Mouse (Mus musculus) heart, adult 9 months (tissue): ENCODE data around the gene Adad2.

Source experiments
- DNase-seq, 2 experiments: peaks; one replicate each; pipeline ENCODE4 v3.0.0; 2022; ENCODE audit warnings: low spot score in 2 of 2

Gene Adad2

GRCm38 (mm10) chr8:119616811-119617210, 4.3 kb downstream of the Adad2 start:
- DNase-seq = no peak

DNA sequence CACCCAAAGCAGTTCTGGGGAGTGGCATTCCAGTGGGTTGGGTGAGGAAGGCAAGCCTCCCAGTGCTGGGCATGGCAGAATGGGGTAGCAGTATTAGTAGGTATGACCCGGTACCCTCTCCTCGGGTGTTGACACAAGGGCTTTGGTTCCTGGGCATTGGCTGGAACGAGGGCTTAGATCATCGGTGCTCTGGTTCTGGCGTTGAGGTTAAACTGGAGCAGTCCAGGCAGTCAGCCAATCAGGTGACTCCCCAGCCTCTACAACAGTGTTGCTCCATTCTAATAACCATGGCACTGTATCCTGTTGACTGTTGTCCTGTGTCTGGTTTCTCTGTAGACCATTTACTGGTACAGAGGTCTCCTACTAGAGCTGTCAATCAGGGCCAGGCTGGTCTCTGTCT, 5.0 kb downstream of the Adad2 start:
- DNase-seq = peak; percentile 24 to 39

DNA sequence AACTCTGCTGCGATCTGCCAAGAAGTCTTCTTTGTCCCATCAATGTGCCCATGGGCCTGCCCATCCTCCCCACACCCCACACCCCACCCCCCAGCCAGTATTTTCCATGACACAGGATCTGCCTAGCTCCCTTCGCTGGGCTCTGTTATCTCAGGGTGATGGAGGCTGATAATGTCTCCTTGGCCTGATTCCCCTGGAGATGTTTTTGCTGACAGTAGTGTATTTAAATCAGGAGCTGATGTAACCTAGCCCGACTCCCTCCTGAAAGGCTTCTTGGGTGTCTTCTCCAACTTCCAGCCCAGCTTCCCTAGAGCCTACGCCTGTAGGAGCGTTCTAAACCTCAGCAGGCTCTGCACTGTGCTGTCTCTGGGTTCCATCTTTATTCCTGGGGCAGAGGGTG, 6.3 kb downstream of the Adad2 start:
- no peak for DNase-seq

DNA sequence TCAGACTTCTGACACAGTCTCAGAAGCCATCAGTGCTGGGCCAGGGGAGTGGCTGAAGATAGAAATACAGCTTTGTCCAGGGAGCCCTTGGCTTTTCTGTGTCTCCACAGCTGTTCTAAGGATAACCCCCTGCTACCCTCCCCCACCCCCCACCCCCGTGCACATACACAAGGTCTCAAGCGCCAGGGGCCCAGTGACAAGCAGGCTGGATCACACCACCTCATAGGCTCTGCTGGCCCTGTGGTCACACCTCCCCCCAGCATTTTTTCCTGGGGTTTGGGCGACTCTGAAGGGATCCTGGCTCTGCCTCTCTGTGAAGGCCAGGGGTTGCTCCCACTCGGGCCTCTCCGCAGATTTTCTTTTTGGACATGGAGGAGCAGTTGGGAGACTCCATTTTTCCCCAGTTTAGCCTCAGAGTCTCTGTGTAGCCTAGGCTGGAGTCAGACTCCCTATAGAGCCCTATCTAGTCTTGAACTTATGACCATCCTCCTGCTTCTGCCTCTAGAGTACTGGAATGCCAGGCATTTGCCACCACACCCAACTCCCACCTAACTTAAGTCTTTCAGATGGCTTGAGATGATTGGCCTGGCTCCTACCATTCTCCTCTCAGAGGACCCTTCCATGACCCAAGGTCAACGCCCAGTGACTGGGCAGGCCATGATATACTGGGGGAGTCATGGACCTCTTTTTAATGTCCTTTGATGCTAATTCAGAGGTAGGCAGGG, 7.7 kb downstream of the Adad2 start:
- DNase-seq = no peak

- DNase-seq = peak; percentile 21 to 24
Observed at GRCm38 (mm10) chr8:119620848-119621465, 8.4 kb downstream of the Adad2 start.

DNA sequence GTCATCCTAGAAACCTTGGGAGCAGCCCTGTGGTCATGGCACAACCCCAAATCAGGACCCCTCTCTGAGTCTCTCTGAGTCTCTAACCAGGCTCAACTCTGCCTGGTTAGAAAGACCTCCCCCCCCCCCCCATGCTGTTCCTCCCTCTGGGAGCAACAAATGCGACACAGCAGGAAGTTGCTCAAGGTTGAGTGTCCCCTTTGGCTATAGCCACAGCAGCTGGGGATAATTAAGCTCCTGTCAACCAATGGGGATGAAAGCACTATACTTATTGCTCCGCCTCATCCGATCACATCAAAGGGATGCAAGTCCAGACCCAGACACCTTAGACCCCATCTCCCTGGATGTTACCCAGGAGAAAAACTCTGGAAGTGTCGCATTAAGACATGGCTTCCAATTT, 10.0 kb downstream of the Adad2 start:
- no peak for DNase-seq

GRCm38 (mm10) chr8:119623061-119623460, 10.5 kb downstream of the Adad2 start:
- no peak for DNase-seq

- no peak for DNase-seq
Observed at GRCm38 (mm10) chr8:119623744-119624143, 11.2 kb downstream of the Adad2 start.

DNA sequence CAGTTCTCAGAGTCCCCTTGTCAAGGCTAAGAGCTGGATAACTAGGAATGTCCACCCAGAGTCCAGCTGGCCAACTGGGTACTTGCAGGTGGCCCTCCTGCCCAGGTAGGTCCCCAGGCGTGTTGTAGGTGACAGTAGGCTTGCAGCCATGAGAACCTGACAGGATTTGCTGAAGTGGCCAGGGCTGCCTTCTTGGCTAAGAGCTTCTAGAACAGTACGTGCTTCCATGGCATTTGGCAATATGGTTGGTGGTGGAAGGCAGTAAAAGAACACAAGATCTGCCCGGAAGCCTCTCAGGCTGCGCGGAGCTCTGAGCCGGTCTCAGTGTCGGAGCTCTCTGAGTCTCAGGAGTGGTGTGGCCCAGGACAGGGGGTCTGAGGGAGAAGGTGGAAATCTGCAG, 12.4 kb downstream of the Adad2 start:
- DNase-seq = no peak

DNA sequence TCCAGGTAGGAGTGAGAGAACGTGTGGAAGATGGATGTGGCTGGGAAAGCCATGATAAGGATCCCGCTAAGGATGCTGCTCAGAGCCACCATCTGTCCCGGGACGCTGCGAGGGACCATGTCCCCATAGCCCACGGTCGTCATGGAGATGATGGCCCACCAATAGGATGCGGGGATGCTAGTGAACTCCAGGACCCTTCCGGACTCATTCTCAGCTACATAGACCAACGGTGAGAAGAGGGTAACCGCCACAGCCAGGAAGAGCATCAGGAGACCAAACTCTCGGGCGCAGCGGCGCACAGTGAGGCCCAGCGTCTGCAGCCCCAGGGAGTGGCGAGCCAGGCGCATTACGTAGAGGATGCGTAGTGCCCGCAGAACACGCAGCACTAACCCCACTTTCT, 13.2 kb downstream of the Adad2 start:
- DNase-seq = no peak

DNA sequence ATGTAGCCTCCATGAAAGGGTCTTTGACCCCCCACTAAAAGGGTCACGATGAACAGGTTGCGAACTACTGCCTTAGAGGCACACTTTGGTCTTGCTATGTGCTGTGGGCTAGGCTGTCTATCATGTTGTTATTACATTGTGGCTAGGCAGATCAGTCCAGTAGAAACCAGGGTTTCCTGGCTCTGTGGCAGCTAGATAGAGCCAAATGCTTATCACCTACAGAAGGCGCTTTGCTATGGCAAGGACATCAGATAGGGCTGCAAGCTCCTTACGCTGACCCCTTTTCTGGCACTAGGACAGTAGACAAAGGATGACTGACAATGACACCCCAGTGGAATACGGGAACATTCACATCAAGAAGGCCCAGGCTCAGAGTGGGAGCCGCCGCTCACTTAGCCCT, 14.7 kb downstream of the Adad2 start:
- DNase-seq = no peak

GRCm38 (mm10) chr8:119627613-119628359, 15.2 kb downstream of the Adad2 start:
- no peak for DNase-seq

DNA sequence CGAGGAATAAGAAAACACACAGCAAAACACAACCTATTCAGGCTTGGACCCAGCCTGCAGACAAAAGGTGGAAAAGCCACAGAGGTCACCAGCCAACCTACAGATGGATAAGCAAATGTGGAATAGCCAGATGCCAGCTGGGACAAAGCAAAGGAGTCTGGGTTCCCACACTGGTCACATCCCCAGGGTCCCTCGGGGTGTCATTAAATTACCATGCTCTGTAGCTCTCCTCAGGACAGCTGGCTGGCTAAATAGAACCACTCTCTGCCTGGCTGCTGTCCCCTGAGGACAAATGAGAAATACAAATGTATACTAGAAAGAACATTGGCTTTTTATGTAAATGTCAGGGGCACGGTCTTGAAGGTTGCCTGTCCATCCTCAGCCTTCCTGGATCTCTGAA, 18.3 kb downstream of the Adad2 start:
- no peak for DNase-seq

DNA sequence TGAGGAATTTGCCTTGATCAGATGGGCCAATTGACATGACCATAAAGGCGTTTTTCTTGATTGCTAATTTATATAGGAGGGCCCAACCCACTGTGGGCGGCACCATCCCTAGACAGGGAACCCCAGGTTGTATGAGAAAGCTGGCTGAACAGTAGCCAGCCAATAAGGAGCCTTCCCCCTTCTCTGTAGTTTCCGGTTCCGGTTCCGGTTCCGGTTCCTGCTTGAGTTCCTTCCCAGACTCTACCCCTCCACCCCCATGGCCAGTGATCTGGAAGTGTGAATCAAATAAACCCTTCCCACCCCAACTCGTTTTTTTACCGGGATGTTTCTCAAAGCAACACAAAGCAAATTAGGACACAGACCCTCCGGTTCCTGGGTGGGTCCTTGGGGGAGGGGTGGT, 19.7 kb downstream of the Adad2 start:
- no peak for DNase-seq

DNA sequence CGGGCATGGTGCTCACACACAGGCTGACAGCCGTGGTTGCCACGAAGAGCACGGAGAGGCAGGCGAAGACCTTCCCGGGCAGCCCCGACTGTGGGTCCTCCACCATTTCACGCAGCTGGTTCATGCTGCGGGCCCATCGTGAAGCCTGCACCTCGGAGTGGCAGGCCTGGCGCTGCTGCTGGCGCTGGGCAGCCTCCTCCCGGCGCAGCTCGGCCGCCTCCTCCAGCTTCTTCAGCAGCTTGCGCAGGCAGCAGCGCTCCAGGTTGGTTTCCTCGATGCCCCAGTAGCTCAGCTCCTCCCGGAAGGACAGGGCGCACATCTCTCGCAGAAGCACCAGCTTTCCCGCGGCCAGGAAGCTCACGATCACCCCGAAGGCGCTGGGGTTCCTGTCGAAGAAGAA, 20.4 kb downstream of the Adad2 start:
- DNase-seq = no peak

GRCm38 (mm10) chr8:119634616-119635336, 22.2 kb downstream of the Adad2 start:
- peak in 1 of 2 experiments; percentile 31 for DNase-seq

DNA sequence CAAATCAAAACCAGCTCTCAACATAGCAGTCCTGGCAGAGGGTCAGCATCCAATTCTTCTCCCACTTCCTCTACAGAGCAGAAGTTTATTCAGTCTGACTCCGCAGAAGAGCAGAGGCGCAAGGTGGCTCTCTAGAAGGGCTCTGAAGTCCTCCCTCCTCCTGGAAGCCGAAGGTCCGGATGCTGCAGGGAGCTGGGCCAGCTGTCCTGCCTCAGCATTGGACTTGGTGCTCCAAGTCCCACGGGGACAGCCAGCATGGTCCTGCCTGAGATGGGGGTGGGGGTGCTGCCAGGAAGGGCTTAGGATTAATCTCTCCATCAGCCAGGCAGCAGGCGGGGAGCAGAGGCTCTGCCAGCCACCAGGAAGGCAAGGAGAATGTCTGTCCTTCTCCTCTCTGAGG, 22.8 kb downstream of the Adad2 start, which contains the start of gene Kcng4:
Gene Kcng4 (minus strand): TSS at position 303 of the 400 bp plus-strand sequence.
- peak in 1 of 2 experiments; percentile 21 for DNase-seq

DNA sequence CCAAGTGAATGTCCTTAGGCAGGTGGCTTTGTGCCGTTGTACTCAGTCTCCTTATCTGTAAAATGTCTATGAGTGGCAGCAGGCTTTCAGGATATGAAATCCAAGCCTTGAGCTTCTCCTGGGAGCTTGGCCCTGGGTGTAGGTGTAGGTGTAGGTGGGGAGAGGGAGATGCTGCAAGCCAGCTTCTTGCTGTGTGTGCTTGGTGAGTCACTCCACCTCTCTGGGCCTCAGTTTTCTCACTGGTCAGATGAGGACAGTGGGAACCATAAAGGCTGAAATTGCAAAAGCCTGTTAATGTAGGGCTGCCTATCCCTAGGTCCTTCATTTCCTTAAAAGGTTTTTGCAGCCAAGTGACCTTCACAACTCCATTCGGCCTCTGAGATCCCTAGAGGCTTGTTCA, 23.4 kb downstream of the Adad2 start:
- DNase-seq = no peak

DNA sequence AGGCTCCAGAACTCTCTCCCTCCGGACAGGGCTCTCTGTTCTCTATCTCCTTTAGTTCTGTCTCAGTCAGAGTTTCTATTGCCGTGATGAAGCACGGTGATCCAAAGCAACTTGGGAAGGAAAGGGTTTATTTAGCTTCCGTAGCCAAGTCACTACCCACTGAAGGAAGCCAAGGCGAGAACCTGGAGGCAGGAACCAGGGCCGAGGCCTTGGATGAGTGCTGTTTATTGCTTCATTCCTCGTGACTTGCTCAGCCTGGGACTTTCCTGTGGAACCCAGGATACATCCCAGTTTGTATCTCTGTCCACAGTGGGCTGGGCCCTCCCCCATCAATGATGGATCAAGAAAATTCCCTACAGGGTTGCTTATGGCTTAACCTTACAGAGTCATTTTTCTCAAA, 24.2 kb downstream of the Adad2 start:
- DNase-seq = no peak

DNA sequence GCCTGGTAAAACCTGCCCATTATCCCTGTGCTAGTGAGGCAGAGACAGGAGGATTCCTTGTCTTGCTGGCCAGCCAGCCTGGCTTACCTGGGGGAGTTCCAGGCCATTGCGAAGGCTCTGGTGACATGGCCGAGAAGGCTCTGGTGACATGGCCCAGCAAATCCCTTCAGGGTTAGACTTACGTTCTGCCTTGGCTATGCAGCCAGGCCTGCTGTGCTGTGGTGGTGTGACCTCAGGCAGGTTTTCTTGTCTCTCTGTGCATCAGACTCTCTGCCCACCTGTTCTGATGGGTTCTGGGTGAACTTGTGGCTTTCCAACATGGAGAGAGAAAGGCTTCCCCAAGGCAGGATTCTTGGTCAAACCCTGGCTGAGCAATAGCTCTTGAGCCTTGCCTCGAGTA, 24.8 kb downstream of the Adad2 start:
- no peak for DNase-seq

- DNase-seq = no peak
Observed at GRCm38 (mm10) chr8:119638261-119638660, 25.7 kb downstream of the Adad2 start.

DNA sequence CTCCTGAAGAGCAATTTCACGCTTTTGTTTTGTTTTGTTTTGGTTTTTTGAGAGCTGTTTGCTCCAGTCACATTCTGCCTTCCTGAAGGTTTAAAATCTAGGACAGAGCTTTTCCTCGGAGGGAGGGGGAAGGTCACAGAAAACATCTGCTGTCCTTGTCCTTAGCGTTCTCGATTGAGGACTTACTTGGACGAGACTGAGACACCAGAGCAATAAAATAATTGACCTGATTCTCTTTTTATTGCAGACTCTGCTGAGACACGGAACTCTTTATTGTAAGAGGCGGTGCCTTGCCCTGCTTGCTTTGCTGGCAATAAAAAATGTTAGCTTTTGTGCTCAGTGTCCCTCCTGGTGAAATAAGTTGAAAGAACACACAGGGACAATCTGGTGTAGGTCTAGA, 27.3 kb downstream of the Adad2 start:
- DNase-seq = no peak
